Mouse (Mus musculus): ENCODE results near the gene Gria1.
A peak's percentile ranks its signal among the peaks of the same experiment; 100 is the strongest.

Gene Gria1

GRCm38 (mm10) chr11:57070196-57070901 lies 59.2 kb downstream of the Gria1 start:
- DNase-seq, result no peak

- DNase-seq, result no peak
Measured at GRCm38 (mm10) chr11:57072171-57072570, 61.0 kb downstream of the Gria1 start.

- DNase-seq, result no peak
Measured at GRCm38 (mm10) chr11:57079423-57079822, 68.2 kb downstream of the Gria1 start.

- no peak for DNase-seq
Measured at GRCm38 (mm10) chr11:57089527-57089926, 78.3 kb downstream of the Gria1 start.

- DNase-seq, result no peak
Measured at GRCm38 (mm10) chr11:57090705-57091104, 79.5 kb downstream of the Gria1 start.

GRCm38 (mm10) chr11:57091276-57091914 lies 80.2 kb downstream of the Gria1 start:
- DNase-seq, result peak in 1 of 2 experiments; percentile 2

- peak; percentile 7 to 34 for DNase-seq
Measured at GRCm38 (mm10) chr11:57100491-57100890, 89.3 kb downstream of the Gria1 start.

- no peak for DNase-seq
Measured at GRCm38 (mm10) chr11:57103751-57104254, 92.6 kb downstream of the Gria1 start.

GRCm38 (mm10) chr11:57105683-57106082 lies 94.5 kb downstream of the Gria1 start:
- DNase-seq, result no peak

GRCm38 (mm10) chr11:57112386-57112785 lies 101.2 kb downstream of the Gria1 start:
- DNase-seq, result peak; percentile 21 to 42

- no peak for DNase-seq
Measured at GRCm38 (mm10) chr11:57114410-57114809, 103.2 kb downstream of the Gria1 start.

- DNase-seq, result peak; percentile 60 to 79
Measured at GRCm38 (mm10) chr11:57127066-57127465, 115.9 kb downstream of the Gria1 start.

GRCm38 (mm10) chr11:57140162-57140780 lies 129.1 kb downstream of the Gria1 start:
- DNase-seq, result no peak

- no peak for DNase-seq
Measured at GRCm38 (mm10) chr11:57143681-57144080, 132.5 kb downstream of the Gria1 start.

GRCm38 (mm10) chr11:57145192-57145591 lies 134.0 kb downstream of the Gria1 start:
- DNase-seq, result no peak

- no peak for DNase-seq
Measured at GRCm38 (mm10) chr11:57145704-57146103, 134.5 kb downstream of the Gria1 start.

- no peak for DNase-seq
Measured at GRCm38 (mm10) chr11:57151674-57152073, 140.5 kb downstream of the Gria1 start.

GRCm38 (mm10) chr11:57154998-57155397 lies 143.8 kb downstream of the Gria1 start:
- no peak for DNase-seq

GRCm38 (mm10) chr11:57159412-57159811 lies 148.2 kb downstream of the Gria1 start:
- DNase-seq, result no peak

GRCm38 (mm10) chr11:57160076-57160475 lies 148.9 kb downstream of the Gria1 start:
- DNase-seq, result no peak

GRCm38 (mm10) chr11:57162931-57163330 lies 151.7 kb downstream of the Gria1 start:
- DNase-seq, result no peak

GRCm38 (mm10) chr11:57170058-57170457 lies 158.9 kb downstream of the Gria1 start:
- DNase-seq, result peak in 1 of 2 experiments; percentile 39

GRCm38 (mm10) chr11:57174165-57174564 lies 163.0 kb downstream of the Gria1 start:
- DNase-seq, result no peak

- DNase-seq, result no peak
Measured at GRCm38 (mm10) chr11:57176552-57176951, 165.4 kb downstream of the Gria1 start.
